Mouse (Mus musculus): ENCODE data around the gene C2cd4d. TPM values are rescaled to one million over a fixed set of nuclear protein-coding genes. Genes with fewer than 3 reads are reported as not detected.
A peak's percentile ranks its signal among the peaks of the same experiment; 100 is the strongest.

C2cd4d gene
- polyA plus RNA-seq, 1 experiment from 2014 or later, result 1.2 TPM

DNA sequence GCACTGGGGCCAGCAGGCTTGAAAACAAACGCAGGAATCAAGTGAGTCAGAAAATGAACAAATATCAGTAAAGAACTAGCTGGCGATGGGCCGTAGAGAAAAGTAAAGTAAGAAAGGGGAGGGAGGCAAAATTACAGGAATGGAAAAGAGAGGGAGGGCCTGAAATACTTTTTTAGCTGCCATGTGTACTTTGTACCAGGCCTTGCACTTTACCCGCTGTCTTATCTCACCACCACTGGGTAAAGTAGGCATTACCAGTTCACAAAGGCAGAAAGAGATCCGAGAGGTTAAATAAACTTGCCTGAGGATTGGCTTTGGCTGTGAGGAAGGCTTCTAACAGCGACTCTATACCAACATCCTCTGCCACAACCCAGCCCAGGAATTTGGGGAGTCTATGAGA lies 5.3 kb downstream of the C2cd4d start:
- DNase-seq (ENCODE audit: low spot score), result no peak
- H3K36me3 ChIP-seq, result no peaks in the 10 kb centered on the region
- no peaks in the 10 kb centered on the region for H3K9me3 ChIP-seq
- WGBS, result 86% methylated on average over 6 of the region's 6 CpGs
- no peak overlapping the region for H3K27ac ChIP-seq
- H3K4me1 ChIP-seq (replicated peaks), result peaks cover 24% of the 10 kb centered on the region
- H3K27me3 ChIP-seq (ENCODE audit: insufficient read depth, poor library complexity, severe bottlenecking), result peaks cover 52% of the 10 kb centered on the region
- H3K4me3 ChIP-seq, result no peak overlapping the region

GRCm38 (mm10) chr3:94368631-94369030 lies 6.4 kb downstream of the C2cd4d start:
- H3K27ac ChIP-seq, result no peak overlapping the region
- H3K36me3 ChIP-seq, result no peaks in the 10 kb centered on the region
- DNase-seq (ENCODE audit: low spot score), result no peak
- no peaks in the 10 kb centered on the region for H3K9me3 ChIP-seq
- H3K27me3 ChIP-seq (ENCODE audit: insufficient read depth, poor library complexity, severe bottlenecking), result peaks cover 52% of the 10 kb centered on the region
- H3K4me3 ChIP-seq, result no peak overlapping the region
- 68% methylated on average over 6 of the region's 6 CpGs for WGBS
- H3K4me1 ChIP-seq (replicated peaks), result peaks cover 29% of the 10 kb centered on the region

DNA sequence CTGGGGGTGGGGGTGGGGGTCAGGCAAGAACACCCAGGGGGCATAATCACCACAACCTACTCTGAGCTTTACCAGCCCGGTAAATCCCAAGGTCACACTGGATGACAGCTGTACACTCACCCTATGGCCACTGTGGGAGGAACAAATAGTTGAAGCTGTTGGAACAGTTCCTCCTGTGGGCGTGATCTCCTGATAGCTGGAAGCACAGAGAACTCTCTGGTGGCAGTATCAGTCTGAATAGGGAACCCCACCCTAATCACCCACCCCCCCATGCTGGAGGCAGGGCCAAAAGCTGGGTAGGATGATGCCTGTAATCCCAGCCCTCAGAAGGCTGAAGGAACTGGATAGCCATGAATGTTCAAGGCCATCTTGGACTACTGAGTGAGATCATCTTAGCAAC lies 7.5 kb downstream of the C2cd4d start:
- H3K4me1 ChIP-seq (replicated peaks), result peaks cover 31% of the 10 kb centered on the region
- no peak for DNase-seq (ENCODE audit: low spot score)
- H3K9me3 ChIP-seq, result no peaks in the 10 kb centered on the region
- H3K4me3 ChIP-seq, result no peak overlapping the region
- no peaks in the 10 kb centered on the region for H3K36me3 ChIP-seq
- WGBS, result 83% methylated on average over 2 of the region's 2 CpGs
- H3K27me3 ChIP-seq (ENCODE audit: insufficient read depth, poor library complexity, severe bottlenecking), result peaks cover 52% of the 10 kb centered on the region
- no peak overlapping the region for H3K27ac ChIP-seq

DNA sequence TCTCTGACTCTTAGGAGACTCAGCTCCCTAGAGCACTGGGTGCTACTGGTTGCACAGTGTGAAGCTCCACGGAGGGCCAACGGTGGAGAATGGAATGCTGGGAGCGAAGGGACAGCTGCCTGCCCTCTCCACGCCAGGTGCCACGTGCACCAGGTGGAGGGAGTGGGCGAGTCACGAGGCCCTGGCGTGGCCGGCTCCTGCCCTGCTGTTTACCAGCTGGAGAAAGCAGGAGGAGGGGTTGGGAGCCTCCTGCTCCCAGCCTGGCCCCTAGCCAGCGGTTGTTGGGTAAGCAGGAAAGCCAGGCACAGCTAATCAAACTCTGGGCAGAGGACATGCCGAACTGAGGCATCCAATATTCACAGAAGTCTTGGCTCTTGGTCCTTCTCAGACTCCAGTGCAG lies 9.4 kb downstream of the C2cd4d start:
- Histone ChIP-seq H3K27me3 (ENCODE audit: insufficient read depth, poor library complexity, severe bottlenecking) (peaks cover 47% of the 10 kb centered on the region), H3K4me1 (replicated peaks) (peaks cover 31% of the 10 kb centered on the region), H3K27ac (peak overlapping the region; percentile 9; the same call in 1 of the 2 replicates), H3K9me3 (no peaks in the 10 kb centered on the region), H3K4me3 (peak overlapping the region; percentile 9; the same call in 1 of the 2 replicates), H3K36me3 (no peaks in the 10 kb centered on the region)
- WGBS, result 6% methylated on average over 11 of the region's 11 CpGs
- DNase-seq (ENCODE audit: low spot score), result no peak

GRCm38 (mm10) chr3:94372038-94372437 lies 9.8 kb downstream of the C2cd4d start:
- 0% methylated on average over 3 of the region's 3 CpGs for WGBS
- Histone ChIP-seq H3K4me1 (replicated peaks) (peaks cover 33% of the 10 kb centered on the region), H3K27me3 (ENCODE audit: insufficient read depth, poor library complexity, severe bottlenecking) (peaks cover 49% of the 10 kb centered on the region), H3K36me3 (no peaks in the 10 kb centered on the region), H3K4me3 (no peak overlapping the region), H3K9me3 (no peaks in the 10 kb centered on the region), H3K27ac (no peak overlapping the region; the same call in 1 of the 2 replicates)
- DNase-seq (ENCODE audit: low spot score), result no peak

- Histone ChIP-seq H3K27ac (peak within 1 kb of the TSS; percentile 46), H3K27me3 (ENCODE audit: insufficient read depth, poor library complexity, severe bottlenecking) (peaks cover 54% of the 10 kb centered on the region), H3K36me3 (no peaks in the 10 kb centered on the region), H3K9me3 (no peaks in the 10 kb centered on the region), H3K4me3 (peak within 1 kb of the TSS; percentile 30), H3K4me1 (replicated peaks) (peaks cover 37% of the 10 kb centered on the region)
- DNase-seq (ENCODE audit: low spot score), result no peak
- 5% methylated on average over 5 of the region's 5 CpGs for WGBS
These were observed 10.4 kb downstream of the C2cd4d start, which contains the start of gene Rorc for GRCm38 (mm10) chr3:94372641-94373040. Rorc (plus strand) TSS chr3:94372794.

DNA sequence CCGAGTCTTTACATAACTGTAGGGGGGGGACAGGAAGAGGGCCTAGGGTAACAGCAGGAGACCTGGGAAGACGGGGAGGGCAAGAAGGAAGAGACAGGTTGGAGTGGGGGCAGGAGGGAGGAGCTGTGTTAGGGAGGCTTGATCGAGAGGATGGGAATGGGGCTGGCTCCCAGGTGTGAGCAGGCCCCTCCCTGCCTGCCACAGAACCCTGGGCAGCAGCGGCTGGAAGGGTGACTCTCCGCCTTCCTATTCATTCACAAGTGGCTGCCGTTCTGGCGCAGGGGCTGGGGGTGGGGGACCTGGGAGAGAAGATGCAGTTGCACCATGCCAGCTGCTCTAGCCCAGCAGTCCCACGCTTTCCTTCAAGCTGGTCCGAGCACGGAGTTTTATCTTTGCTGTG lies 10.9 kb downstream of the C2cd4d start:
- Histone ChIP-seq H3K27me3 (ENCODE audit: insufficient read depth, poor library complexity, severe bottlenecking) (peaks cover 54% of the 10 kb centered on the region), H3K9me3 (no peaks in the 10 kb centered on the region), H3K36me3 (no peaks in the 10 kb centered on the region), H3K4me3 (peak overlapping the region; percentile 30), H3K4me1 (replicated peaks) (peaks cover 37% of the 10 kb centered on the region), H3K27ac (0 out of 2 replicates have a peak overlapping the region, but pooled peaks have one; percentile 46)
- 3% methylated on average over 10 of the region's 10 CpGs for WGBS
- DNase-seq (ENCODE audit: low spot score), result no peak

GRCm38 (mm10) chr3:94373597-94374011 lies 11.4 kb downstream of the C2cd4d start:
- WGBS, result 0% methylated on average over 5 of the region's 5 CpGs
- peak overlapping the region; percentile 30 for H3K4me3 ChIP-seq
- DNase-seq (ENCODE audit: low spot score), result no peak
- no peak overlapping the region for H3K27ac ChIP-seq
- no peaks in the 10 kb centered on the region for H3K36me3 ChIP-seq
- peaks cover 37% of the 10 kb centered on the region for H3K4me1 ChIP-seq (replicated peaks)
- peaks cover 55% of the 10 kb centered on the region for H3K27me3 ChIP-seq (ENCODE audit: insufficient read depth, poor library complexity, severe bottlenecking)
- H3K9me3 ChIP-seq, result no peaks in the 10 kb centered on the region

- DNase-seq (ENCODE audit: low spot score), result no peak
- H3K9me3 ChIP-seq, result no peaks in the 10 kb centered on the region
- no peak overlapping the region for H3K4me3 ChIP-seq
- H3K4me1 ChIP-seq (replicated peaks), result peaks cover 37% of the 10 kb centered on the region
- H3K27ac ChIP-seq, result no peak overlapping the region
- H3K36me3 ChIP-seq, result no peaks in the 10 kb centered on the region
- H3K27me3 ChIP-seq (ENCODE audit: insufficient read depth, poor library complexity, severe bottlenecking), result peaks cover 57% of the 10 kb centered on the region
These were observed 12.4 kb downstream of the C2cd4d start for GRCm38 (mm10) chr3:94374636-94375035.

DNA sequence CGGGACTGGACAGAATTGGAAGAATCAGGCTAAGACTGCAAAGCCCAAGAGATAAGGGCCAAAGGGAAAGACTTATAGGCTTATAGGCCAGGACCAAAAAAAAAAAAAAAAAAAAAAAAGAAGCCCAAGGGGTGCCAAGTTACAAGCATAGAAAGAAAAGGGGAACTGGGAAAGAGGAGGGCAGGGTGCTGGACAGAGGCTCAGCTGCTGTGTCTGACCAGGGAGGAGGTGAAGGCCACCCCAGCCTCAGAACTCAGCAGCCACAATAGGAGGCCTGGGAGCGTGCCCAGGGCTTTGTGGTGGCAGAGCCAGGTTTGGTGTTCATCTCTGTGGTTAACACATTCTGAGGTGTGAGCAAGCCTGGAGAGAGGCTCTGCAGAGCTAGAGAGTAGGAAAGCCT lies 12.9 kb downstream of the C2cd4d start:
- H3K4me1 ChIP-seq (replicated peaks), result peaks cover 42% of the 10 kb centered on the region
- H3K36me3 ChIP-seq, result no peaks in the 10 kb centered on the region
- DNase-seq (ENCODE audit: low spot score), result no peak
- no peak overlapping the region for H3K27ac ChIP-seq
- no peak overlapping the region for H3K4me3 ChIP-seq
- peaks cover 57% of the 10 kb centered on the region for H3K27me3 ChIP-seq (ENCODE audit: insufficient read depth, poor library complexity, severe bottlenecking)
- 68% methylated on average over 2 of the region's 2 CpGs for WGBS
- H3K9me3 ChIP-seq, result no peaks in the 10 kb centered on the region

DNA sequence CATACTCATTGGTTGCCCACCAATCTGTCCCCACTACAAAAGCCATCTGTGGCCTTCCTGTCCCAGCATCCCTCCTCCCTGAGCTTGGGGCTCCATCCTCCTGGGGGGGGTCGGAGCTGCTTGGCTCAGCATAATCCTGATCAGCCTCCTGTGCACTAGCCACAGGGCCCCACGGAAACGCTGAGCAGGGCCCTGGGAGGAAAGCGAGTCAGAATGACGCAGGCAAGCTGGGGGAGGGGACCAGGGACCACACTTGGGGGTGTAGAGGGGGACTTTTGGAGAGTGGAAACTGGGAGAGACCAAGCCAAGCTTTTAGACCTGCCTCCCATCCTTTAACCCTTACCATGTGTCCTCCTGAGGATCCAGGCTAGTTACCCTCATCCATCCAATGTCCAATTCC lies 13.6 kb downstream of the C2cd4d start:
- Histone ChIP-seq H3K27ac (no peak overlapping the region), H3K36me3 (no peaks in the 10 kb centered on the region), H3K9me3 (no peaks in the 10 kb centered on the region), H3K4me3 (no peak overlapping the region), H3K4me1 (replicated peaks) (peaks cover 48% of the 10 kb centered on the region), H3K27me3 (ENCODE audit: insufficient read depth, poor library complexity, severe bottlenecking) (peaks cover 57% of the 10 kb centered on the region)
- no peak for DNase-seq (ENCODE audit: low spot score)
- 50% methylated on average over 5 of the region's 5 CpGs for WGBS

DNA sequence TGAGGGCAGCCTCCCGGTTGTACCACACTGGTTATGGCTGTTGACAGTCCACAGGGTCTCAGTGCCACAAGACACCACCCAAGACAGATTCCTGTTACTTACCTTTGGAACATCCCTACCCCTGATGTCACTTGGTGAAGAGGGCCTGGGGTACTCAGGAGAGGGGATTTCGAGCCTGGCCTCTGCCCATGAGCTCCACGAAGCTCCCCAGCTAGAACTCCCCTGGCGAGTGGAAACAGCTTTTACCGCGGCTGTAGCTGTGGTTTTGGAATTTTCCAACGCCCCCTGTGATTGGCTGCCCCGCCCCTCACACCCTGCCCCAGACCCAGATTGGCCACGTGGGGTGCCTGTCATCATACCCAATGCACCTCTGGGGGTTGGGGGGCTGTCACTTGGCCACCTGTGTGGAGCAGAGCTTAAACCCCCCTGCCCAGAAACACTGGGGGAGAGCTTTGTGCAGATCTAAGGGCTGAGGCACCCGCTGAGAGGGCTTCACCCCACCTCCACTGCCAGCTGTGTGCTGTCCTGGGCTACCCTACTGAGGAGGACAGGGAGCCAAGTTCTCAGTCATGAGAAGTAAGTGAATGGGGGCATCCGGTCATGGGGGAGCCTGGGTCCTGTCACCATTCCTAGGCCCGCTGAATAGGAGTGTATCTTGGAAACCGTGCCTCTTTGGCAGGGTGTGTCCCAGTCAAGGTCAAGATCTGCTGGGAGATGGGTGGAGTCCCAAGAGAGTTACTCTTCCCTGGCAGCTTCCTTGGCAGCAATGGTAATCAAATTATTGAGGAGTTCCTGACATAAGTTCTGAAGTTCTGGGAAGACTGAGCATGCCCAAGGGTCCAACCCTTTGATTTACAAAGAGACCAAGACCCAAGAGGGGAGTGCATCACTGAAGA lies 15.0 kb downstream of the C2cd4d start:
- Histone ChIP-seq H3K27ac (no peak overlapping the region), H3K36me3 (no peaks in the 10 kb centered on the region), H3K4me1 (replicated peaks) (peaks cover 39% of the 10 kb centered on the region), H3K27me3 (ENCODE audit: insufficient read depth, poor library complexity, severe bottlenecking) (peaks cover 50% of the 10 kb centered on the region), H3K9me3 (no peaks in the 10 kb centered on the region), H3K4me3 (no peak overlapping the region)
- 16% methylated on average over 13 of the region's 13 CpGs for WGBS
- no peak for DNase-seq (ENCODE audit: low spot score)

GRCm38 (mm10) chr3:94379831-94380510 lies 17.7 kb downstream of the C2cd4d start:
- no peak for DNase-seq (ENCODE audit: low spot score)
- Histone ChIP-seq H3K27ac (0 out of 2 replicates have a peak overlapping the region, but pooled peaks have one; percentile 29), H3K4me3 (no peak overlapping the region), H3K36me3 (no peaks in the 10 kb centered on the region), H3K4me1 (replicated peaks) (peaks cover 17% of the 10 kb centered on the region), H3K27me3 (ENCODE audit: insufficient read depth, poor library complexity, severe bottlenecking) (peaks cover 23% of the 10 kb centered on the region), H3K9me3 (no peaks in the 10 kb centered on the region)
- WGBS, result 23% methylated on average over 9 of the region's 9 CpGs
